Mouse (Mus musculus) urinary bladder, adult 18-20 months (tissue): ENCODE measurements around the gene Pou3f1.
A peak's percentile ranks its signal among the peaks of the same experiment; 100 is the strongest.
"Not testable (repeated sequence)": the region's sequence is repeated elsewhere in the genome, so short reads cannot be mapped to it uniquely, and the experiment has no call there.

Source experiments
- DNase-seq, 2 experiments: peaks; one replicate each; pipeline ENCODE4 v3.0.0; 2022; ENCODE audit warnings: low spot score in 2 of 2, mixed read lengths in 2 of 2

The Pou3f1 gene

DNA sequence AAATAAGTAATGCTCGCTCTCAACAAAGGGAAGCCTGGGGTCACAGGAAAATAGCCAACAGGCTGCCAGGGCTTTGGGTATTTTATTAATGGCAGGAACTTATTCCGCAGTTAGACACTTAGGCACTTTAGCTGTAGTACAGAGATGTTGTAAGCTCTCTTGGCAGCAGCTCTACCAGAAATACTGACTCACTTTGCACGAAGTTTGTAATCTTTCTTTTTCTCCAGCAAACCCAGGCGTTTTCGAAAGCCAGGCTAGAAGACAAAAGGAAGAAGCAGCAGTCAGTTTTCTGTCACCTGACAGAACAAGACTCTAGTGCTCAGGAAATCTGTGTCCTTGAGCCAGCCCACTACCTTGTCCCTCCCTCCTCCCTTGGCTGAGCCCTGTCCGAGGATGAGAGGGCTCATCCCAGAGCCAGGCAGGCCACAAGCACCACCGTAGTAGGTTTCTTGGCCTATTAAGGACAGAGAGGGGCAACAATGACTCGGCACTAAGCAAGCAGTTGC, 29.3 kb downstream of the Pou3f1 start:
- no peak for DNase-seq

DNA sequence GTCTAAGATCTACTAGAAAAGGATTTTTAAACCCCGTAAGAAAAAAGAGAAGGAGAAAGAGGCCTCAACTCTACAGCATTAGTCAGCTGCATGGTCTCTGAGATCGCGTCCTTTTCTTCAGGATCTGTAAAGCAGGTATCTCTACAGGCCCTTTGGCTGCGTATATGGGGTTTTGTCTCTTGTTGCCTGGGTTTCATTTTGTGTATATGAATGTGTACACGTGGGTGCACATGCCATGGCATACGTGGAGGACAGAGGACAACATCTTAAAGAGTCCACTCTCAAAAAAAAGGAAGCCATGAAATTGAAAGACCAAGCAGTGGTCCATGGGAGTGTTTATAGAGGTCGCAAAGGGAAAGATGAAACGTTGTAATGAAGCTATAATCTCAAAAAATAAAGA, 34.8 kb downstream of the Pou3f1 start:
- no peak for DNase-seq

DNA sequence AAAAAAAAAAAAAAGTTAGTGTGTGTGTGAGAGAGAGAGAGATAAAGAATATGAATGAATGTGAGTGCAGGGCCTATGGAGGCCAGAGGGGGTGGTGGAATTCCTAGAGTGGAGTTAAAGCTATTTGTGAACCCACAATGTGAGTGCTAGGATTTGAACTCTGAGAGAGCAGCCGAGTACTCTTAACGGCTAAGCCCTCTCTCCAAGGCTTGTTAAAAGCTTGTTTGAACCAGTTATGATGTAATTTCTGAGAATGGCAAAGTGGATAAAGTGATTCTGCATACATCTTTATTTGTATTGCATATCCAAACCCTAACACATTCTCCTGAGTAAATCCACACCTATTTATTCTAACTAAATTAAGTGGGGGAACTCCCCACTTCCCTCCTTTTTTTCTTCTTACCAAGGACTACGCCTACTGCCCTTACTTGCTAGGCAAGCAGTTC, 35.8 kb downstream of the Pou3f1 start:
- no peak for DNase-seq

DNA sequence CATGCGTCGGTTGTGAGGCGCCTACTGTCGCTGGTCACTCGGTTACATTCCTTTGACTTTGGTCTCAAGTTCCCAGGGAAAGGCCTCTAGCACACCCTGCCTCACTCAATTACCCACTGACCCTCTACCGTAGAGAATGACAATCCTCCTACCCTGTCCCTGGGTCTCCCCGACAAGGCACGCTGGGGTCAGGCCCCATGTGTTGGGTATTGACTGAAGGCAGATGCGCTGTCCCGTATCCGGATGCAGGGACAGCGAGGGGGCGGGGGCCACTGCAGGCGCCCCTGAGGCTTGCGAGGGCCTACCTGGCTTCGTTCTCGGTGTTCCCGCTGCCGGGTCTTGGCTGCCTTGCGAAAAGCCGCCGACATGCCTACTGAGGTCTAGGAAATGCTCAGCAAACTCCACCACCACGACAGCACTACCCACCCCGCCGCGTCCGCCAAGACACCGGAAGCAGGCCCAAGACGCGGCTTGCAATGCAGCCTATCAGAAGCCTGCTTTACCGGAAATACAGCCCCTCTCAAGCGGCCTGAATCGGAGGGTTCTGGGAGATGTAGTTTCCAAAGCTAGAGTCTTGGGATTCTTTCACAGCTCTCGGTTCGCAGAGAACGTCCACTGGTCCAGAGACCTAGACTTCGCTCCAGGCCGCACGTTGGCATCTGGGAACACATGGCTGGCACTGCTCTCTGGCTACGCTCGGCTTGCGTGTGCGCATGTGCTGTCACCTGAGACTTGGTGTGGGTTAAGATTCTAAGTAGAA, 36.7 kb downstream of the Pou3f1 start, which contains the start of gene Utp11:
Gene Utp11 (minus strand): TSS at position 466 of the 760 bp plus-strand sequence.
- peak; percentile 78 to 81 for DNase-seq

DNA sequence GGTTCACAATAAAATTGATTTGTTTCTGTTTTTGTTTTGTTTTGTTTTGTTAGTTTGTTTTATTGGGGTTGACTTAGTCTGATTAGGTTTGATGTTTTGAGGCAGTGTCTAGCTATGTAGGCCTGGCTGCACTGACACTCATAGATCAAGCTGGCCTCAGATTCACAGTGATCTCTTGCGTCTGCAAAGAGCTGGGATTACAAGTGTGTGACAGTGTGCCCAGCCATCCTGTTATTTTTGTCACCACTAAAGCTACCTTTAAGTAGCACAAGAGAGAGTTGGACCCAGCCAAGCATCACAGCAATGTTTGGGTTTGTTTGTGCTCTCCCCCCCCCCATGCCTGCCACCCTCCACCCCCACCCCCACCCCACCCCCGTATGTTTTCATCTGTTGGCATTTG, 38.0 kb downstream of the Pou3f1 start:
- DNase-seq: no peak

DNA sequence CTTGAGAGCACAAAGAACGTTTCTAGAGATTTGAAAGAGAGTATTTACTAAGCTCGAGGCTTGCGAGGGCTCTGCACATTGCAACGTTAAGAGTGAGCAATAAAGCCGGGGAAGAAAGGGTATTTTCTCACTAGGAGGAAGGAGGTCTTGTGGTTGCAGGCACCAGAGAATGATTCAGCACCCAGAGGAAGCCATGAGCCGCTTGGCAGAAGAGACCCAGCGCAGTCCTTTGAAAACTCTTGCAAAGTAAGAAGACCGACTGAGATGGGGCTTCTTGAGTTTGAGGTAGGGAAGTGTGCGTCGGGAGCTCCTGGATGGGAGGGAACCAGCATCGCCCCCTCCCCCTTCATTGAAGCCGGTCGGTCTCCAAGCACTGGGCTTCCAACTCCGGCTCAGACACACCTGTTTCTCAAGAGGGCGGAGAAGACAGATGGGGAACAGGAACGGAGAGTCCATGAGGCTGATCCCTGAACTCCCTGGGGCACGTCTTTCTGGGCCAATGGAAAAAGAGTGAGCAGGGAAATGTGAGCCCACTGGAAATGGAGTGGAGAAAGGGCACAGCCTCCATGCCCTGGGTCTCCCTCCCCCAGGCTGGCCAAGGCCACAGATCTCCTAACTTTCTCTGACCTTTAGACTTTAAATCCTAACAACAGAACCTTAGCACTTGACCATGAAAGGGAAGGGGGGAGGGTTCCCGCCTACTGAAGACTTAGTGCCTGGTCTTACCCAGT, 39.3 kb downstream of the Pou3f1 start:
- DNase-seq: no peak

DNA sequence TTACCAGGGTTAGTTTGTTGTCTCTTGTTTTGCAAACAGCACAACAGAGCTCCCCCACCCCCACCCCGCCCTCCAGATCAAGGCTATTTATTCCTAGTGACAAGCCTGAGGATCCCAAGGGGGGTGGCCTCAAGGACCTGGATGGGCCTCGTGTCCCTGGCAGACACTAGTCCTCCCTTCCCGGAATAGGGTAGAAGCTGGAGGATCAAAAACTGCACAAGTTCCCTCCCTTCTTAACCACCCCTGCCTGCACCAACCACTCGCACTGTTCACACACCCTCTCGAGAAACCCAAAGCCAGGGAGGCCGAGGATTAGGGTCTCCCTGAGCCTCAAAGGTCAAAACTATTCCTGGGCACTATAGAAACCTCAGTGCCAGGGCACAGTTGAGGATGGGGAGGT, 43.2 kb downstream of the Pou3f1 start:
- no peak for DNase-seq

DNA sequence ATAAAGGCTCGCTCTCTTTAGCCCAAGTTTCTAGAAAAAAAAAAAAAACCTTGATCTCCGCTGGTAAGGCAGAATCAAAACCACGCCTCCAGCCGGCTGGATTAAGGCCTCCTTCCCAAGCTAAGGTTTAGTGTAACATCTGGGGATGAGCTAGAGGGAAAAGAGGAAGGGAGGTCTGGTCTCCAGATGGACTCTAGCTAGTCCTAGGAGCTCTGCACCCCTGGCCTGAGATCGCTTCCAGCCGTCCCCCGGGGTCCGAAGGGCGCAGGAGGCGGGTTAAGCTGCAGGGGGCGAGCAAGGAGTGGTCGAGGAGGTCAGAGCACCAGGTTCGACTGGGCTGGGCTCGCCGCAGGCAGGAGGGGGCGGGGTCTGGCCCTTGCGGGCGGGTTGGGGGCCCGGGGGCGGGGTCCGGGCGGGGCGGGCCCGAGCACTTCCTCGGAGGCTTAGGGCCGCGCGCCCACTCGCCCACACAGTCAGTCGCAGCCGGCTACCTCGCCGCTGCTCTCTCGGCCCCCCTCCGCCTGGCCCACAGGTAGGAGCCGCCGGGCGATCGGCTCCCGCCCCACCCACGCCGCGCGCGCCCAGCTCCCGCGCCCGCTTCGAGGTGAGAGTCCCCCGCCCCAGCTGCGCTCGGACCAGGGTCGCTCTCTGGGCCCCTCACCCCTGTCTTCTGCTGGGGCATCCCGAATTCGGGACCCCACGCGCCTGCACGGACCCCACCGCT, 43.8 kb downstream of the Pou3f1 start, which contains the start of gene Fhl3:
Gene Fhl3 (plus strand): TSS at position 454 of the 724 bp plus-strand sequence.
- DNase-seq: no peak

DNA sequence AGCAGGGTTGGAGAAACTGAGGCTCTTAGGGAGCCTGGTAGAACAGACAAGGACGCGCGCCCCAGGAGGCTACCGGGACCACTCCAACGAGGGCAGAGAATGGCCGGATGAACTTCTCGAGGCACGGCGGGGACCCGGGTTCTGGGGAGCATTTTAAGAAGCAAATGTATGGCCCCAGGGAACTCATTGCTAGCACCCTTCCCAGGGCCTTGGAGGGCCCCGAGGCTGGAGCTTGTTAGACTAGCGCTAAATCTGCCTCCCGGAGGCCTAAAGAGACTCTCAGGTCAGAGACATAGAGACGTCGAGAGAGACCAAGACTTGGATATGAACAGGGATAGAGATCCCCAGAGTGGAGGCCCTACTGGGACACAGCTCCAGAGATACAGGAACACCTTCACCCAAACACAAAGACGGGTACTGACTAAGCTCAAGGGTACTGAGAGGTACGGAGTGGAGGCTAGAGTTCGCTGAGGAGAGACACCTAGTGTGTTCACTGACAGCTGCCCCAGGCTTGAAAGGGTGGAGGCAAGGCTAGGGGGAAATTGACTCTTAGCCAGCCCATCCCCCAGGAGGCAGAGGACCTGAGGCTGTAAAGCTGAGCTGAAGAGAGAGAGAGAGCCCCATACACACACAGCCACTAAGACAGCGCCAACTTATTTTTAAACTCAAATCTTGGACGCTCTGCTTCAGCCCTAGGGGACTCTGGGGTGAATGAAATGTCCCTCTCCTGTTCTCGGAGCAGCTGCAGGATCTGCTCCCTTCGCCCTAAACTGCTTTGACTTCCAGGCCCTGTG, 44.6 kb downstream of the Pou3f1 start:
- no peak for DNase-seq

DNA sequence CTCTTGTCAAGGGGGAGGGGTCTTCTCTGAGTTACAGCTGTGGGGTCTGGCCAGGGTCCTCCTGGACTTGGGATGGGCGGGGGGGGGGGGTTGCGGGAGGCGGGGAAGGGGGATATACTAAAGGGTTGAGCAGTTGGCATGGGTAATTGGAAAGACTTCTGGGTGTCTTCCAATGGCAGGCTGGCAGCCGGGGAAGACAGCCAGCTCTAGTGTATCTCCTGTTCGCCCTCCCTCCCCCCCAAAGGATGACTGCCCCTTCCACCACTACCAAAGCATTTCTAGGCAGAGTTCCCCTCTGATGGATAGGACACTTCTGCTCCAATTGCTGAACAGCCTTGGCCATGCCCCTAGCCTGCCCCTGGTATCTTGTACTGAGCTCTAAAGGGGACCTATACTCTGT, 45.3 kb downstream of the Pou3f1 start:
- no peak for DNase-seq

DNA sequence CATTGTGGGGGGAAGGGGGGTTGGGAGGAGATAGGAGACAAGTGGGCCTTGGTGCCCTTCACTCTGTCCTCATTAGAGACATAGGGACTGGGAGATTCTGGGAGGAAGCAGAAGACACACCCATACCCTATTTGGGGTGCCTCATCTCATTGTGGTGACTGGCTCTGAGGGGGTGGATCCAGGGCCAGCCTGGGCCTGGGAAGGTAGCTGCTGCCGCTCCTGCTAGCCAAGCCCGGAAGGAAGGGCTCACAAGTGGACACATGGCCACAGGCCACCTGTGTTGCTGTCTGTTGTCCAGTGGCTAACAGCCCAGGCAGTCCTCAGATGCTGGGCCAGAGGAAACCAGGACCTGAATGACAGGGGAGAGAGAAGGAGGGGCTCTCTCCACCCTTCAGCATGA, 46.8 kb downstream of the Pou3f1 start:
- no peak for DNase-seq

DNA sequence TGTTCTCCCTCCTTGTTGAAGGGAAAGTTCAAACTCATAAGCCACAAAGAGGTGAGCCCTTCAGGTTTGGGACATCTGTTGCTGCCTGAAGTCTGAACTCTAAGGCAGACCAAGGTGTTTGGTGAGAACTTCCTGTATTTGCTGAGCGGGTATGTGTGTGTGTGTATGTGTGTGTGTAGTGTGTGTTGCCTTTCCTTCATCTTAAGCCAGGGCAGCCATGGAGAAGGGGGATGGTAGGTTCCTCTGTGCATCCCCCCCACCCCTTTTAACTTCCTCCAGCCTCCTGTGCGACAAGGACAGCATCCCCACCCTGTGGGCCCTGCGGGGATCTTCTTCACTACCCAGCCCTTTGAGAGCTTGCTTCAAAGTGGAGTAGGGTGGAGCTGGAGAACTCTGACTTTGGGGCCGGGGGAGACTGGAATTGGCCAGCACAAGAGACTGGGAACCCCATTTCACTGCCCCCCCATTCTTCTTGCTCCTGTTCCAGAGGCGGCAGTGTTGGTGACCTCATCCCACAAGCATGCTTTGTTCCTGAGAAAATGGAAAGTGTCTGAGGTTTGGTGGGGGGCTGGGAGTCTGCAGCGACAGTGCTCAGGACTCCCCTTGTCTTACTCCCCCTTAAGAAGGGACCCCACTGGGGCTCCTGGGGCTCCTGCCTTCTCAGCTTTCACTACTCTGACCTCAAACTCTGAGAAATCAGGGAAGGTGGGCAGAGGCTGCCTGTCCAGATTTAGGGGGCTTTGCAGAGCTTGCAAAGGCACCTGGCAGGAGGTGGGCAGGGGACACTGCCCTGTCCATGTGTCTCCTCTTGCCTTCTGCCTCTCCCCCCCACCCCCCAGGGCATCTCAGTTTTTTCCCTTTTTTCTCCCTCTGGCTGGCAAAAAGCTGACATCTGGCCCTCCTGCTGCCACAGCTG, 47.5 kb downstream of the Pou3f1 start:
- DNase-seq: no peak

DNA sequence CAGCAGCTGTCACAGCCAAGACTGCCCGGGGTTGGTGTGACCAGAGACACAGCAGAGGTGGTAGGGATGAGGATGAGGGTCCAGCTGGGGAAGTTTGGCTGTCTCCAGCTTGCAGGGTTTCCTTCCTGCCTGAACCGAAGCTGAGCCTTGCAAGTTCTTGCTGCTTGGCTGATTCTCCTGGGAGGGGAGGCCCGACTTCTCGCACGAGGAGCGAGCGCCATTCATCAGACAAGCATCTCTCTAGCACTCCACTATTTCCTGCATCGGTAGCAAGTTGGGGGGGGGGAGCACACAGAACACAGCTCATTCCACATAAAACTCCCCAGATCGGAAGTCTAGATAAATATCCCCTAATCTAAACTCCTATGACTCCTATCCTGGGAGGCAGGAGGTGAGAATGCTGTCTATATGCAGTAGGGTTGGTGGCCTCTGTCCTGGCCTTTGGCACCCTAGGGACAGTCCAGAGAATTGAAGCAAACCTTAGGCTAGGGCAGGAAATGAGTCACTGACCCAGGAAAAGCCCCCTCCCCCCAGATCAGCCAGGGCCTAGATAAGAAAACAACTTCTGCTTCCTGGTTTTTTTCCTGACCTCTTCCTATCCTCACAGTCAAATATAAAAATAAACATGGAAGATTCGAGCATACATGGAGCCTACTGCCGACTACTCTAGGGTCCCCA, 48.3 kb downstream of the Pou3f1 start:
- no peak for DNase-seq

DNA sequence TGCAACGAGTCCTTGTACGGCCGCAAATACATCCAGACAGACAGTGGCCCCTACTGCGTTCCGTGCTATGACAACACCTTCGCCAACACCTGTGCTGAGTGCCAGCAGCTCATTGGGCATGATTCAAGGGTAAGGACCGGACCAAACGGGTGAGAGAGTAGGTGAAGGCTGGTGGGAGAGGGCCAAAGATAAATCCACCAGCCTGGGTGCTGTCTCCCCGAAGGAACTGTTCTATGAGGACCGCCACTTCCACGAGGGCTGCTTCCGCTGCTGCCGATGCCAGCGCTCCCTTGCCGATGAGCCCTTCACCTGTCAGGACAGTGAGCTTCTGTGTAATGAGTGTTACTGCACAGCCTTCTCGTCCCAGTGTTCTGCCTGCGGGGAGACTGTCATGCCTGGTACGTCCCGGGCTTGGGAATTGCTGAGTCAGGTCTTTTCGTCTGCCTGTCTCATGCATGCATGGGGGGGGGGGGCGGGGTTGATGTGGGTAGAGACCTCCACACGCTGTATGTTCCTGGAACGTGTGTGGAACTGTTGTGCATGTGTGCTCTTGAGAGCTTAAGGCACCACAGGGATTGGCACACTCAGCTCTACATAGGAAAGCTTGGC, 49.2 kb downstream of the Pou3f1 start:
- no peak for DNase-seq

DNA sequence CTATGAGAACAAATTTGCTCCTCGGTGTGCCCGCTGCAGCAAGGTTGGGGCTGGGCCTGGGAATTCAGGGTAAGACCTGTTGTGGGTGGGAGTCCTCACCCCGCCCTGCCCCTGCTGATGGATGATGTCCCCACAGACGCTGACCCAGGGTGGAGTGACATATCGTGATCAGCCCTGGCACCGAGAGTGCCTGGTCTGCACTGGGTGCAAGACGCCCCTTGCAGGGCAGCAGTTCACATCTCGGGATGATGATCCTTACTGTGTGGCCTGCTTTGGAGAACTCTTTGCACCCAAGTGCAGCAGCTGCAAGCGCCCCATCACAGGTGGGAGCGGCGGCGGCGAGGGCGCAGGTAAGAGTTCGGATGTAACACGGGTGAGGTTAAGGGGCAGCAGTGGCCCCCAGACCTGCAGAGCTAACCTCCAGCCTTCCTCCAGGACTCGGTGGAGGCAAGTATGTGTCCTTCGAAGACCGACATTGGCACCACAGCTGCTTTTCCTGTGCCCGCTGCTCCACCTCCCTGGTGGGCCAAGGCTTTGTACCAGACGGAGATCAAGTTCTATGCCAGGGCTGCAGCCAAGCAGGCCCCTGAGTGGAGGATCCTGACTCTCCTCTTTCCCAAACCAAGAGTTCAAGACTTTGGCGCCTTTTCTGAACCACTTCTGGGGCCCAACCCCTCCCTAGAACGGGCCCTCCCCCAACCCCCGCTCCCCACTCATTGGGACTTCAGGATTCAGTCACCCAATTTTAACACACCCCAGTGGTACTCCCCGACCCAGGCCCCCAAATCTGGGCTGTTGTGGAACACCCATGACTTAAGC, 51.0 kb downstream of the Pou3f1 start:
- DNase-seq: not testable (repeated sequence)

DNA sequence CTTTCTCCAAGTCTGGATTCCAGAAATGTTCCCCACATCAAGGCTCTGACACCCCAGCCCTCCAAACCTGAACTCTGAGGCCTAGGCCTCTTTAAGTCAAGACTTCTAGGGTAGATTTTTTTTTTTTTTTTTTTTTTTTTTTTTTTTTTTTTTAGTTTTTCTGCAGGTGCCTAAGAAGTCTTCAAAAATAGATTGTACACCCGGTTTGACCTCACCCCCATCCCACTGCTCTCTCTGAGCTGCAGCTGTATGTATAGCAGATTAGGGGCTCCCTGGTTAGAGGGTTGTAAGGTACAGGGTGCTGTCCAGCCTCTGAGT, 51.6 kb downstream of the Pou3f1 start:
- DNase-seq: not testable (repeated sequence)

DNA sequence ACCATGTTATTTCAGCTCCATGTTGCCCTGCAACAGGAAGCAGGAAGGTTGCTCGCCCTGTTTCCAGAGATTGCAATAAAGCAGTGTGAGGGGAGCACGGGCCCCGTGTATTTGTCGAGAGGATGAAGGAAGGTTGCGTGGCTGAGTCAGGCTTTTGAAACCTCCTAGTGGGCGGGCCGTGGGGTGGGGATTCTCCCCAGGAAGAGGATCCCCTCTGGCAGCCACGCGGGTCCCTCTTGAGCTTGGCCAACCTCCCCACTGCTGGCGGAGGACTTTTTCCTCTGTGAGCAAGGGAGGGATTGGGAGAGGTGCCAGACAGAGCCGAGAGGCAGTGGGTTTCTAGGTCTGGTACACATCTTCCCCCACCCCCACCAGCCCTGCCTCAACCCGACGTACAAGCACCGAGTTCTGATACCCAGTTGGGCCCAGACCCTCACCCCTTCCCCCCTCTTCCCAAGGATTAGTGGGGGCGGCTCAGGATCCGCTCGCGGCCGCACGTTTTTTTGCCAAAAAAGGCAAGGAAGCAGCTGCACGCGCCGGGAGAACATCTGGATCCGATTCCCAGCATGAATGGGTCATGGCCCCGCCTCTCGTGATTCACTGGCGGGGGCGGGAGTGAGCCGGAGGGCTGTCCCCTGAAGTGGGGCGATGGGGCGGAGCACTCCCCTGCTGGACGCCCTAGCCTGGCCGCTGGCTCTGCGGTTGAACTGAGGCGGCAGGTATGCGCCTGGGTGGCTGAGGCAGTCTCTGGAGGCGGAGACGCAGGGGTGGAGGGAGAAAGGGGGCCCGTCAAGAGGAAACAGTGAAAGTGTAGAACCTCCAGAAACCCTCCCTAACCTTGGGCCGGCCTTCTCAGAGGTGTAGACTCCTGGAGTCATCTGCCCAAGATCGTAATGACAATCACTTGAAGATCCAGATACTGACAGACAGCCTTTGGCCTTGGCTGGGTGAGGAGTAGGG, 52.2 kb downstream of the Pou3f1 start:
- DNase-seq: peak; percentile 80 to 89
